Comparison of ENCODE assay signal across 17 mouse cellular contexts in the genomic region with DNA sequence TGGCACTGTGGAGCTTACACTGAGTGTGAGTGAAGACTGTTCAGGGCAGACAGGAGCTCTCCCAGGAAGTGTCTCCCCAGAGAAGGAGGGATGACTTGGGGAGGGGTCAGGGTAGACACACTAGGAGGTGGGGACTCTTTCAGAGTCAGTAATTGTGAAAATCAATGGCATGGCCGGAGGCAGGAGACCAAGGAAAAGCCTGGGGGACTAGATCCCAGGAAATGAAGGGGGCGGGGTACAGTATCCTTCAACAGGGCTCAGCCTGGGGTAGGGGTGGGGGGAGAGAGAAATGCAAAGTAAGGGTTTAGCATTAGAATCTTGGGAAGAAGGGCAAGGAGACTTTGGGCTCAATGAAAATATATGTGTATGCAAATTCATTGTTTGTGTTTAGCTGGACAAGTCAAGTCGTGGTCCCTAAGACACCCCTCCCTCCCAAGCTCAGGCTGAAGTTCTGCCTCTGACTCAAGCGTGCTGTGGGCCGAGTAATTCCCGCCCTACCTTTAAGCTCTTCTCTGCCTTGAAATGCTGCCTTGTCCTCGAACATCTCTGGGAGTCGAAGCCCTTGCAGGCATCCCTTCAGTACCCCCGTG. TPM values are rescaled to one million over a fixed set of nuclear protein-coding genes. Genes with fewer than 3 reads are reported as not detected.
DNase-seq lines count a peak whose midpoint lies in the region; ATAC-seq and TF ChIP-seq lines count a peak whose summit lies in the region.
"Had no signal": no experiment of that assay in that cellular context is flagged by ENCODE, and none has a peak within 500 bp of the region (broad histone marks: within the 10 kb centered on the region; RNA-seq: fewer than 3 reads in every experiment).

No protein-coding gene starts in this region.

- H3K36me3 ChIP-seq in heart, embryonic 10.5 days: no peaks in the 10 kb centered on the region
- H3K36me3 ChIP-seq in heart, embryonic 12.5 days: no peaks in the 10 kb centered on the region
- no peaks in the 10 kb centered on the region for H3K36me3 ChIP-seq in stomach, embryonic 14.5 days (ENCODE audit: control insufficient read depth, insufficient read depth, low read length)
- no peaks in the 10 kb centered on the region for H3K36me3 ChIP-seq in stomach, postnatal 0 days (ENCODE audit: control insufficient read depth, insufficient read depth, low read length)
- H3K36me3 ChIP-seq in embryonic facial prominence, embryonic 13.5 days: no peaks in the 10 kb centered on the region
- H3K36me3 ChIP-seq in stomach, embryonic 16.5 days (ENCODE audit: control insufficient read depth, insufficient read depth, low read length): no peaks in the 10 kb centered on the region
- H3K36me3 ChIP-seq: heart, embryonic 13.5 days; midbrain, embryonic 15.5 days; stomach, embryonic 15.5 days had no signal

- H3K4me2 ChIP-seq in heart, embryonic 12.5 days: no peak overlapping the region
- no peak overlapping the region for H3K4me2 ChIP-seq in stomach, embryonic 14.5 days (replicated peaks; ENCODE audit: low read depth, low read length)
- H3K4me2 ChIP-seq in stomach, postnatal 0 days (replicated peaks; ENCODE audit: low read depth): no peak overlapping the region
- 0 out of 2 replicates have a peak overlapping the region, but pooled peaks have one; percentile 12 for H3K4me2 ChIP-seq in embryonic facial prominence, embryonic 13.5 days
- no peak overlapping the region for H3K4me2 ChIP-seq in stomach, embryonic 16.5 days (ENCODE audit: low read depth, low read length)
- H3K4me2 ChIP-seq: heart, embryonic 13.5 days; midbrain, embryonic 15.5 days; stomach, embryonic 15.5 days had no signal

- no peak for ATAC-seq in heart, embryonic 12.5 days (ENCODE audit: insufficient number of reproducible peaks, low FRiP score)
- ATAC-seq in stomach, embryonic 14.5 days (ENCODE audit: insufficient number of reproducible peaks, insufficient read depth, low FRiP score, low read depth): no peak
- no peak for ATAC-seq in stomach, postnatal 0 days (ENCODE audit: low FRiP score, low TSS enrichment)
- ATAC-seq in embryonic facial prominence, embryonic 13.5 days (ENCODE audit: insufficient number of reproducible peaks, insufficient read depth, low FRiP score, low TSS enrichment, low read depth): no peak
- no peak for ATAC-seq in stomach, embryonic 16.5 days (ENCODE audit: insufficient read depth, low FRiP score)
- ATAC-seq: hindbrain, postnatal 0 days; midbrain, embryonic 15.5 days had no signal

- H3K4me3 ChIP-seq in heart, embryonic 10.5 days: no peak overlapping the region
- no peak overlapping the region for H3K4me3 ChIP-seq in heart, embryonic 12.5 days
- H3K4me3 ChIP-seq in stomach, embryonic 14.5 days (ENCODE audit: low read depth, low read length): no peak overlapping the region
- no peak overlapping the region for H3K4me3 ChIP-seq in stomach, postnatal 0 days (ENCODE audit: low read depth, low read length)
- no peak overlapping the region for H3K4me3 ChIP-seq in embryonic facial prominence, embryonic 13.5 days
- no peak overlapping the region for H3K4me3 ChIP-seq in stomach, embryonic 16.5 days (replicated peaks; ENCODE audit: low read length)
- H3K4me3 ChIP-seq: heart, embryonic 13.5 days; midbrain, embryonic 15.5 days; stomach, embryonic 15.5 days had no signal

- no peak for DNase-seq in heart, embryonic 10.5 days (ENCODE audit: low spot score)
- DNase-seq in stomach, postnatal 0 days (ENCODE audit: low spot score): no peak
- DNase-seq in urinary bladder, postnatal 36 days (ENCODE audit: low spot score in 2 of 2): no peak
- DNase-seq in adrenal gland, adult (ENCODE audit: inconsistent age in 2 of 2, low spot score in 1 of 2): no peak
- DNase-seq: cerebellum, adult 18-20 months; cerebellum, postnatal 36 days; liver; right cerebral cortex, postnatal 25 days; thymus, postnatal 14 days had no signal

- H3K27ac ChIP-seq in heart, embryonic 10.5 days: 0 out of 2 replicates have a peak overlapping the region, but pooled peaks have one; percentile 31
- no peak overlapping the region for H3K27ac ChIP-seq in heart, embryonic 12.5 days (ENCODE audit: poor library complexity, severe bottlenecking)
- 0 out of 2 replicates have a peak overlapping the region, but pooled peaks have one; percentile 28 for H3K27ac ChIP-seq in stomach, embryonic 14.5 days (ENCODE audit: low read length)
- H3K27ac ChIP-seq in stomach, postnatal 0 days (replicated peaks): no peak overlapping the region
- H3K27ac ChIP-seq in embryonic facial prominence, embryonic 13.5 days: peak overlapping the region; percentile 19; the same call in 1 of the 2 replicates
- H3K27ac ChIP-seq in stomach, embryonic 16.5 days (ENCODE audit: low read length): no peak overlapping the region
- H3K27ac ChIP-seq: heart, embryonic 13.5 days; hindbrain, postnatal 0 days; midbrain, embryonic 15.5 days; stomach, embryonic 15.5 days had no signal

- TF ChIP-seq CTCF in stomach, postnatal 0 days (IDR thresholded peaks at IDR 0.05; ENCODE audit: low read depth): no peak

- peaks cover 84% of the 10 kb centered on the region for H3K27me3 ChIP-seq in heart, embryonic 10.5 days (ENCODE audit: insufficient read depth, poor library complexity, severe bottlenecking)
- H3K27me3 ChIP-seq in heart, embryonic 12.5 days (replicated peaks): peaks cover 47% of the 10 kb centered on the region
- no peaks in the 10 kb centered on the region for H3K27me3 ChIP-seq in stomach, embryonic 14.5 days (ENCODE audit: control insufficient read depth, insufficient read depth, low read length)
- no peaks in the 10 kb centered on the region for H3K27me3 ChIP-seq in stomach, postnatal 0 days (ENCODE audit: control insufficient read depth, insufficient read depth, low read length)
- 0 out of 2 replicates have a peak, but pooled peaks cover 4% of the 10 kb centered on the region for H3K27me3 ChIP-seq in embryonic facial prominence, embryonic 13.5 days
- no peaks in the 10 kb centered on the region for H3K27me3 ChIP-seq in stomach, embryonic 16.5 days (ENCODE audit: control insufficient read depth, insufficient read depth, low read length)
- H3K27me3 ChIP-seq: midbrain, embryonic 15.5 days; stomach, embryonic 15.5 days had no signal

- peaks cover 35% of the 10 kb centered on the region for H3K4me1 ChIP-seq in heart, embryonic 10.5 days
- H3K4me1 ChIP-seq in heart, embryonic 12.5 days (replicated peaks): peaks cover 5% of the 10 kb centered on the region
- peaks cover 17% of the 10 kb centered on the region for H3K4me1 ChIP-seq in stomach, embryonic 14.5 days (ENCODE audit: control insufficient read depth, insufficient read depth, low read length)
- H3K4me1 ChIP-seq in stomach, postnatal 0 days (replicated peaks; ENCODE audit: control insufficient read depth, insufficient read depth): no peaks in the 10 kb centered on the region
- H3K4me1 ChIP-seq in embryonic facial prominence, embryonic 13.5 days: peaks cover 36% of the 10 kb centered on the region
- peaks cover 20% of the 10 kb centered on the region for H3K4me1 ChIP-seq in stomach, embryonic 16.5 days (ENCODE audit: control insufficient read depth, insufficient read depth, low read length)

- H3K9me3 ChIP-seq in heart, embryonic 10.5 days: no peaks in the 10 kb centered on the region
- no peaks in the 10 kb centered on the region for H3K9me3 ChIP-seq in heart, embryonic 12.5 days (replicated peaks)
- no peaks in the 10 kb centered on the region for H3K9me3 ChIP-seq in stomach, embryonic 14.5 days (ENCODE audit: control insufficient read depth, low read depth, low read length)
- H3K9me3 ChIP-seq in stomach, postnatal 0 days (ENCODE audit: control insufficient read depth, low read length): no peaks in the 10 kb centered on the region
- no peaks in the 10 kb centered on the region for H3K9me3 ChIP-seq in embryonic facial prominence, embryonic 13.5 days
- no peaks in the 10 kb centered on the region for H3K9me3 ChIP-seq in stomach, embryonic 16.5 days (replicated peaks; ENCODE audit: control insufficient read depth, low read length)
- H3K9me3 ChIP-seq: heart, embryonic 13.5 days; midbrain, embryonic 15.5 days; stomach, embryonic 15.5 days had no signal

- no peak for TF ChIP-seq EP300 in stomach, postnatal 0 days (optimal IDR thresholded peaks at IDR 0.05)

- WGBS in heart, embryonic 10.5 days: 29% methylated on average over 9 of the region's 9 CpGs
- WGBS in heart, embryonic 12.5 days: 35% methylated on average over 9 of the region's 9 CpGs
- 36% methylated on average over 9 of the region's 9 CpGs for WGBS in stomach, embryonic 14.5 days
- 40% methylated on average over 9 of the region's 9 CpGs for WGBS in stomach, postnatal 0 days
- WGBS in embryonic facial prominence, embryonic 13.5 days: 26% methylated on average over 9 of the region's 9 CpGs
- 35% methylated on average over 9 of the region's 9 CpGs for WGBS in stomach, embryonic 16.5 days

- H3K9ac ChIP-seq in heart, embryonic 12.5 days: no peak overlapping the region
- H3K9ac ChIP-seq in stomach, embryonic 14.5 days (replicated peaks; ENCODE audit: low read depth, low read length): no peak overlapping the region
- H3K9ac ChIP-seq in stomach, postnatal 0 days (ENCODE audit: low read length): no peak overlapping the region
- 0 out of 2 replicates have a peak overlapping the region, but pooled peaks have one; percentile 27 for H3K9ac ChIP-seq in embryonic facial prominence, embryonic 13.5 days
- 0 out of 2 replicates have a peak overlapping the region, but pooled peaks have one; percentile 29 for H3K9ac ChIP-seq in stomach, embryonic 16.5 days (ENCODE audit: low read length)
- H3K9ac ChIP-seq: midbrain, embryonic 15.5 days; stomach, embryonic 15.5 days had no signal

RNA-seq across cellular contexts. Expression of gene Ngfr, which starts 34.1 kb away (rescaled TPM):
- 4.5 and 9.9 TPM in 2 replicates for polyA plus RNA-seq in heart, embryonic 10.5 days (2016; fragmentation: Nextera tagmentation; extraction: Ambion mirVana)
- polyA plus RNA-seq in heart, embryonic 12.5 days (2016; fragmentation: Nextera tagmentation; extraction: Ambion mirVana): 3.9 and 5.0 TPM in 2 replicates
- 8.5 and 9.3 TPM in 2 replicates for polyA plus RNA-seq in stomach, embryonic 14.5 days (2014; fragmentation: Nextera tagmentation; extraction: Ambion mirVana)
- polyA plus RNA-seq in stomach, postnatal 0 days (2015; fragmentation: Nextera tagmentation; extraction: Ambion mirVana): 3.9 and 4.8 TPM in 2 replicates
- 25.4 and 27.2 TPM in 2 replicates for polyA plus RNA-seq in embryonic facial prominence, embryonic 13.5 days (2015; fragmentation: Nextera tagmentation; extraction: Ambion mirVana)
- polyA plus RNA-seq in stomach, embryonic 16.5 days (2015; fragmentation: Nextera tagmentation; extraction: Ambion mirVana): 13.2 and 15.0 TPM in 2 replicates

RNA-seq across cellular contexts. Expression of gene Phb, which starts 45.1 kb away (rescaled TPM):
- polyA plus RNA-seq in heart, embryonic 10.5 days (2016; fragmentation: Nextera tagmentation; extraction: Ambion mirVana): 320 and 328 TPM in 2 replicates
- 260 and 286 TPM in 2 replicates for polyA plus RNA-seq in heart, embryonic 12.5 days (2016; fragmentation: Nextera tagmentation; extraction: Ambion mirVana)
- 224 and 239 TPM in 2 replicates for polyA plus RNA-seq in stomach, embryonic 14.5 days (2014; fragmentation: Nextera tagmentation; extraction: Ambion mirVana)
- 190 and 202 TPM in 2 replicates for polyA plus RNA-seq in stomach, postnatal 0 days (2015; fragmentation: Nextera tagmentation; extraction: Ambion mirVana)
- 209 and 218 TPM in 2 replicates for polyA plus RNA-seq in embryonic facial prominence, embryonic 13.5 days (2015; fragmentation: Nextera tagmentation; extraction: Ambion mirVana)
- 209 and 221 TPM in 2 replicates for polyA plus RNA-seq in stomach, embryonic 16.5 days (2015; fragmentation: Nextera tagmentation; extraction: Ambion mirVana)

Comparison
In these comparisons a context has a peak if more than half of its experiments do, and no peak if none do; other contexts are left out.
1. H3K27ac ChIP-seq: peak in heart, embryonic 10.5 days (single experiment), stomach, embryonic 14.5 days (single experiment) and embryonic facial prominence, embryonic 13.5 days (single experiment); none in heart, embryonic 12.5 days (single experiment), stomach, postnatal 0 days (single experiment) and stomach, embryonic 16.5 days (single experiment).
2. H3K9ac ChIP-seq: peak in embryonic facial prominence, embryonic 13.5 days (single experiment) and stomach, embryonic 16.5 days (single experiment); none in heart, embryonic 12.5 days (single experiment), stomach, embryonic 14.5 days (single experiment) and stomach, postnatal 0 days (single experiment).